Mouse (Mus musculus): ENCODE measurements at regions not wholly inside any gene's neighbourhood (a gene's known extent, or its start where the extent isn't known, plus 50 kb on each side); places are given as distances from the start of the nearest gene placed in this dataset.

GRCm38 (mm10) chr13:60364778-60365672 lies 187.9 kb upstream of the Gas1 start:
- DNase-seq, result peak; percentile 10

GRCm38 (mm10) chr13:60369216-60369615 lies 192.1 kb upstream of the Gas1 start:
- DNase-seq, result no peak

- DNase-seq, result no peak
Observed at GRCm38 (mm10) chr13:60371656-60372055, 194.5 kb upstream of the Gas1 start.

- no peak for DNase-seq
Observed at GRCm38 (mm10) chr13:60376705-60377104, 199.5 kb upstream of the Gas1 start.

- DNase-seq, result no peak
Observed at GRCm38 (mm10) chr13:60382855-60383254, 205.7 kb upstream of the Gas1 start.

GRCm38 (mm10) chr13:60398836-60399235 lies 202.9 kb upstream of the Dapk1 start:
- no peak for DNase-seq

- no peak for DNase-seq
Observed at GRCm38 (mm10) chr13:60400764-60401487, 200.8 kb upstream of the Dapk1 start.

- no peak for DNase-seq
Observed at GRCm38 (mm10) chr13:60403471-60403870, 198.3 kb upstream of the Dapk1 start.

- no peak for DNase-seq
Observed at GRCm38 (mm10) chr13:60407344-60407743, 194.4 kb upstream of the Dapk1 start.

GRCm38 (mm10) chr13:60409706-60410502 lies 191.8 kb upstream of the Dapk1 start:
- peak; percentile 14 for DNase-seq

- DNase-seq, result no peak
Observed at GRCm38 (mm10) chr13:60416024-60416423, 185.7 kb upstream of the Dapk1 start.

GRCm38 (mm10) chr13:60417015-60417414 lies 184.7 kb upstream of the Dapk1 start:
- no peak for DNase-seq

GRCm38 (mm10) chr13:60417436-60418158 lies 184.2 kb upstream of the Dapk1 start:
- peak; percentile 5 for DNase-seq

GRCm38 (mm10) chr13:60420386-60420785 lies 181.4 kb upstream of the Dapk1 start:
- DNase-seq, result no peak

- no peak for DNase-seq
Observed at GRCm38 (mm10) chr13:60420842-60421696, 180.7 kb upstream of the Dapk1 start.

- DNase-seq, result no peak
Observed at GRCm38 (mm10) chr13:60424267-60424666, 177.5 kb upstream of the Dapk1 start.

GRCm38 (mm10) chr13:60425140-60425539 lies 176.6 kb upstream of the Dapk1 start:
- DNase-seq, result no peak

- DNase-seq, result no peak
Observed at GRCm38 (mm10) chr13:60425556-60425955, 176.2 kb upstream of the Dapk1 start.

GRCm38 (mm10) chr13:60426192-60426840 lies 175.4 kb upstream of the Dapk1 start:
- no peak for DNase-seq

- no peak for DNase-seq
Observed at GRCm38 (mm10) chr13:60427077-60427476, 174.7 kb upstream of the Dapk1 start.

All from lung, postnatal 14 days (tissue).